Mouse (Mus musculus) sigmoid colon, adult 10 weeks (tissue): Measurements from ENCODE around the gene Zwint. TPM values are rescaled to one million over a fixed set of nuclear protein-coding genes. Genes with fewer than 3 reads are reported as not detected.

Experiments used
- polyA plus RNA-seq: library from polyadenylated mRNA; stranded (reverse); fragments of 350-450 nt; fragmentation: Illumina TruSeq; extraction: RNeasy Lipid Tissue Mini Kit (QIAGEN cat#74804); gene quantifications from one replicate; pipeline ENCODE4 v1.2.3, GENCODE M21; 2014; ENCODE audit warnings: low read depth, low replicate concordance

Gene Zwint
- polyA plus RNA-seq = 49.5 TPM

DNA sequence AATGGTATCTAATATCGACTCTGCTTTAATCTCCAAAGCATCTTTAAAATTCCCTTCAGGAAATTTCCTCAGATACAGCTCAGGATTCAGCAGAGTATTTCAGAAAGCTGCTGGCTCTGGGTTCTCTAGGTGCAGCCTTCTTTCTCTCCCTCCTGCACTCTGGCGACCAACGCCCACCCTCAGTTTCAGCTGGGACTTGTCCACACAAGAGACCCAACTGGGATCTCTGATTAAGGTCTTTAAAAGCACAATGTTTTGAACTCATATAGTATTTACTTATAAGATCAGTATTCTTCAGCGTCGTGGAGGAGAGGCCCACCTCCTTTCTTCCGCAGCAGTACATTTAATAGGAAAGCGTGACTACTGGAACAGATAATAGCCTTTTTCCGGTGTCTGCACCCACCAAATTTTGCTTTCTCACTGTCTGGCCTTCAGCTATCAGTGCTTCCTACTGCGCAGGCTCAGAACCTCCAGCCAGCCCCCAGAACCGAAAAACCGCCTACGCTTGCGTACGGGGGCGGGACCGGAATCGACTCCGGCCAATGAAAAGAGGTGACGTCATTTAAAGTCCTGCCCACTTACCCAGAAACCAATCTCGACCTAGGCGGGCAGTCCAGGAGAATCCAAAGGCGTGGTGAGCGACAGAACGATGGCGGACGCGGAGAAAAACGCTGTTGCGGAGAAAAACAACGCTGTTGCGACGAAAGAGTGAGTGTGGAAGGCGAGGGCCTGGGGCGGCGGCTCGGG is at the start of gene Zwint:
Gene Zwint (plus strand): TSS at position 576 of the 747 bp plus-strand sequence.

